Mouse (Mus musculus) forebrain, embryonic 16.5 days (tissue): Measurements from ENCODE around the gene Nrxn3. TPM values are rescaled to one million over a fixed set of nuclear protein-coding genes. Genes with fewer than 3 reads are reported as not detected.
A peak's percentile ranks its signal among the peaks of the same experiment; 100 is the strongest.

Experiments
- ATAC-seq: fragments of 200-750 bp; cut with Nextera tagmentation; 2 replicates; pipeline ENCODE4 v1.8.0; 2017; ENCODE audit warnings: mild to moderate bottlenecking, moderate library complexity
- H3K27ac ChIP-seq: fragments of 300-500 bp; sonication (generic); 2 replicates; pipeline ENCODE4 v1.5.1; 2014; ENCODE audit warnings: low read length, control low read depth
- H3K27me3 ChIP-seq: fragments of 300-500 bp; sonication (generic); replicated peaks from 2 replicates; pipeline ENCODE4 v1.6.1; 2014; ENCODE audit warnings: low read length; ENCODE audit not compliant: control insufficient read depth, insufficient read depth
- H3K36me3 ChIP-seq: fragments of 300-500 bp; sonication (generic); 2 replicates; pipeline ENCODE4 v1.6.1; 2014; ENCODE audit not compliant: control insufficient read depth, insufficient read depth
- H3K4me1 ChIP-seq: fragments of 300-500 bp; sonication (generic); replicated peaks from 2 replicates; pipeline ENCODE4 v1.6.1; 2014; ENCODE audit warnings: low read length; ENCODE audit not compliant: control insufficient read depth, insufficient read depth
- H3K4me2 ChIP-seq: fragments of 300-500 bp; sonication (generic); 2 replicates; pipeline ENCODE4 v1.6.1; 2014; ENCODE audit warnings: mild to moderate bottlenecking, low read length, control low read depth
- H3K4me3 ChIP-seq: fragments of 300-500 bp; sonication (generic); replicated peaks from 2 replicates; pipeline ENCODE4 v1.5.1; 2014; ENCODE audit warnings: mild to moderate bottlenecking, low read length, control low read depth
- H3K9ac ChIP-seq: fragments of 300-500 bp; sonication (generic); replicated peaks from 2 replicates; pipeline ENCODE4 v1.6.1; 2014; ENCODE audit warnings: low read depth, low read length, control low read depth
- H3K9me3 ChIP-seq: fragments of 300-500 bp; sonication (generic); 2 replicates; pipeline ENCODE4 v1.6.1; 2016; ENCODE audit warnings: low read length; ENCODE audit not compliant: control insufficient read depth
- WGBS: fragments of 180-500 bp; shearing (Covaris S2); extraction: QIAGEN DNeasy Blood & Tissue Kit; methylation state at CpG from one replicate; pipeline ENCODE4 v1.1.7; 2014; 5-methylcytosine and 5-hydroxymethylcytosine counted together
- polyA plus RNA-seq: library from polyadenylated mRNA; unstranded; fragments of >200 nt; fragmentation: Nextera tagmentation; extraction: Ambion mirVana; gene quantifications from 2 replicates; pipeline ENCODE4 v1.2.1, GENCODE M21; 2015

Nrxn3 gene
- polyA plus RNA-seq, 1 experiment from 2014 or later, result 117 TPM

DNA sequence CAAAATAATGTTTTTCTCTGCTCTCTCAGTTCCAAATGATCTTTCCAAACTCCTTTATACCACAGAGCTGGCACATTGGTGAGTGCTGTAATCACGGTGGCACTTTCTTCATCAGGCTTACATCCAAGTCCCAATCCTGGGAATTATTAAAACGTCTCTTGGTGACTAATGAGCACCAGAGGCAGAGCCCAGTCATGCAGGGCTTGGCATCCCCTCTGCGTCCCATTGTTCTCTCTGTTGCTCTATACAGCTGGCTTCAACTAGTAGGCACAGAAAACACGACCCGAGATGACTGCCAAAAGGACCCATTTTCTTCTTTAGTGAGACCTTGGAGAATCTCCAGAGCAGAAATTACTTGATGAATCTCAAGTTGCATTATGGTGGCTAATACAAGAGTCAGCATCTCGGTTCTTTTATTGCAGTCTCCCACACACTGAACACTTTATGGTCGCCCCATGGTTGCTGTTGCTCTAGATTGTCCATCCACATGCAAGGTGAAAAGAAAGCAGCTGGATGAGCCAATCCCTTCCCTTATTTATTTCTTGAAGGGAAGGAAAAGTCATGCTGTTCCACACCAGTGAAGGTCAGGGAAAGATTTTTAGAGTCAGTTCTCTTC, 1552.1 kb downstream of the Nrxn3 start:
- H3K4me2 ChIP-seq, result no peak overlapping the region
- ATAC-seq, result peak; percentile 99

GRCm38 (mm10) chr12:90281236-90281635, 1558.6 kb downstream of the Nrxn3 start:
- no peaks in the 10 kb centered on the region; the same call in 1 of the 2 replicates for H3K4me1 ChIP-seq
- H3K27ac ChIP-seq, result no peak overlapping the region
- no peaks in the 10 kb centered on the region for H3K27me3 ChIP-seq
- H3K9me3 ChIP-seq, result no peaks in the 10 kb centered on the region
- WGBS, result 89% methylated on average over 1 of the region's 1 CpGs
- no peak overlapping the region for H3K4me3 ChIP-seq
- H3K36me3 ChIP-seq, result no peaks in the 10 kb centered on the region
- ATAC-seq, result no peak
- H3K9ac ChIP-seq, result no peak overlapping the region
- H3K4me2 ChIP-seq, result no peak overlapping the region

More for the DNA sequence above, 1552.1 kb downstream of the Nrxn3 start:
- Histone ChIP-seq H3K9me3 (no peaks in the 10 kb centered on the region), H3K4me1 (peaks cover 5% of the 10 kb centered on the region), H3K27me3 (no peaks in the 10 kb centered on the region), H3K27ac (no peak overlapping the region), H3K36me3 (no peaks in the 10 kb centered on the region), H3K9ac (no peak overlapping the region), H3K4me3 (no peak overlapping the region)
- WGBS, result 30% methylated on average over 7 of the region's 7 CpGs

- no peaks in the 10 kb centered on the region for H3K27me3 ChIP-seq
- H3K9me3 ChIP-seq, result no peaks in the 10 kb centered on the region
- H3K4me3 ChIP-seq, result no peak overlapping the region
- no peak overlapping the region for H3K27ac ChIP-seq
- no peak overlapping the region for H3K4me2 ChIP-seq
- ATAC-seq, result 0 out of 2 replicates have a peak, but pooled peaks have one; percentile 63
- H3K9ac ChIP-seq, result no peak overlapping the region
- no peaks in the 10 kb centered on the region; the same call in 1 of the 2 replicates for H3K4me1 ChIP-seq
- 23% methylated on average over 5 of the region's 5 CpGs for WGBS
- H3K36me3 ChIP-seq, result no peaks in the 10 kb centered on the region
Measured at GRCm38 (mm10) chr12:90283022-90283421, 1560.3 kb downstream of the Nrxn3 start.

- no peak overlapping the region for H3K9ac ChIP-seq
- WGBS, result 69% methylated on average over 1 of the region's 1 CpGs
- H3K27me3 ChIP-seq, result no peaks in the 10 kb centered on the region
- no peak overlapping the region for H3K27ac ChIP-seq
- H3K4me2 ChIP-seq, result no peak overlapping the region
- no peaks in the 10 kb centered on the region for H3K36me3 ChIP-seq
- H3K4me1 ChIP-seq, result no peaks in the 10 kb centered on the region
- no peaks in the 10 kb centered on the region for H3K9me3 ChIP-seq
- no peak for ATAC-seq
- H3K4me3 ChIP-seq, result no peak overlapping the region
Measured at GRCm38 (mm10) chr12:90302671-90303070, 1580.0 kb downstream of the Nrxn3 start.

DNA sequence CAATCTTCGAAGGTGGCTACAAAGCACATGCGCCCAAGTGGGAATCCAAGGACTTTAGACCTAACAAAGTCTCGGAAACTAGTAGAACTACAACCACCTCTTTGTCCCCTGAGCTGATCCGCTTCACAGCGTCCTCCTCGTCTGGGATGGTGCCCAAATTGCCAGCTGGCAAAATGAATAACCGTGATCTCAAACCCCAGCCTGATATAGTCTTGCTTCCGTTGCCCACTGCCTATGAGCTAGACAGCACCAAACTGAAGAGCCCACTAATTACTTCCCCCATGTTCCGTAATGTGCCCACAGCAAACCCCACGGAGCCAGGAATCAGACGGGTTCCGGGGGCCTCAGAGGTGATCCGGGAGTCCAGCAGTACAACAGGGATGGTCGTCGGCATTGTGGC, 1609.1 kb downstream of the Nrxn3 start:
- H3K9ac ChIP-seq, result no peak overlapping the region
- no peaks in the 10 kb centered on the region for H3K4me1 ChIP-seq
- ATAC-seq, result no peak
- no peak overlapping the region for H3K4me2 ChIP-seq
- H3K27me3 ChIP-seq, result no peaks in the 10 kb centered on the region
- H3K27ac ChIP-seq, result no peak overlapping the region
- WGBS, result 93% methylated on average over 15 of the region's 15 CpGs
- no peaks in the 10 kb centered on the region for H3K36me3 ChIP-seq
- H3K9me3 ChIP-seq, result no peaks in the 10 kb centered on the region
- H3K4me3 ChIP-seq, result no peak overlapping the region

DNA sequence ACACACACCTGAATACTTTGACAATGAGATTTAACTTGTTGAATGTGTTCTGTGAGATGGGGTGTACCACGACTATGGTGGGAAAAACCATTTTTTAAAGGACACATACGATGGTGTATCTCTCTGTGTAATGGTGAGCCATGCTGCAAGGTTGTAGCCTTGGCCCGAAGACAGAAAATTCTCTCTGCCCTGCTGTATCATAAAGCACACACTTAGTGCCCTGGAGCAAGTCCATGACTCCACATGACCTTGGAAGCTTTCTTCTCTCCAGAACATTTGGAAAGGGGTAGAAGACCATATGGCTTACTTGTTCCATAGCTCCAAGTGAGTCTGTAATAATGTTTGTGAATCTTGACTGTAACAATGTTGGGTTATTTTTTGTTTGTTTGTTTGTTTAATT, 1609.8 kb downstream of the Nrxn3 start:
- Histone ChIP-seq H3K27me3 (no peaks in the 10 kb centered on the region), H3K27ac (no peak overlapping the region), H3K4me3 (no peak overlapping the region), H3K9ac (no peak overlapping the region), H3K36me3 (no peaks in the 10 kb centered on the region), H3K4me2 (no peak overlapping the region), H3K9me3 (no peaks in the 10 kb centered on the region), H3K4me1 (no peaks in the 10 kb centered on the region)
- 92% methylated on average over 3 of the region's 3 CpGs for WGBS
- no peak for ATAC-seq

DNA sequence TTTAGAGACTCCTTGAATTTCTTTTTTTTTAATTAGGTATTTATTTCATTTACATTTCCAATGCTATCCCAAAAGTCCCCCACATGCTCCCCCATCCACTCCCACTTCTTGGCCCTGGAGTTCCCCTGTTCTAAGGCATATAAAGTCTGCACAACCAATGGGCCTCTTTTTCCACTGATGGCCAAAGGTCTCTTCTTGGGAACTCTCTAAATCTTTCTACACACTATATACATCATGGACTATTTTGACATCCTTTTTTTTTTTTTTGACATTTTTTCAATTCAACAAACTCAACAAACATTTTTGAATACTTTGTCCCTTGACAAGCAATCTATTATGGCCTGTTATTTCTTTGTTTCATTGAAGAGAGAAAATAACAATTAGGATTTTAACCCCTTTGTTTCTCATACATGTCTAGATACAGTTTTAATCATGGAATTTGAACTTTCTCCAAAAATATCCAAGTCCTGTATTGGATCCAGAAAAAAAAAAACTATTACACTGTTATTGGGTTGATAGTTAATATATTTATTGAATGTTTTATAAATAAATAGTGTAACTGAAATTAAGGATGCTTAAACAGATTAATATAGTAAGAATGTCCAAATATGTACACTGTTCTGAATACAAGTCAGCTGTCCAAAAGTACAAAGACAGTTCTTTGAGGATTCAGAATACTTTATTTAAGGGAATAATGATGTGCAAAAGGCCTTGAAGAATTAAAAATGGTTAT, 1615.0 kb downstream of the Nrxn3 start:
- no peak overlapping the region for H3K4me3 ChIP-seq
- H3K9ac ChIP-seq, result no peak overlapping the region
- H3K27ac ChIP-seq, result no peak overlapping the region
- no peaks in the 10 kb centered on the region for H3K9me3 ChIP-seq
- no peaks in the 10 kb centered on the region for H3K4me1 ChIP-seq
- no peak overlapping the region for H3K4me2 ChIP-seq
- H3K36me3 ChIP-seq, result no peaks in the 10 kb centered on the region
- no peaks in the 10 kb centered on the region for H3K27me3 ChIP-seq
- no peak for ATAC-seq

DNA sequence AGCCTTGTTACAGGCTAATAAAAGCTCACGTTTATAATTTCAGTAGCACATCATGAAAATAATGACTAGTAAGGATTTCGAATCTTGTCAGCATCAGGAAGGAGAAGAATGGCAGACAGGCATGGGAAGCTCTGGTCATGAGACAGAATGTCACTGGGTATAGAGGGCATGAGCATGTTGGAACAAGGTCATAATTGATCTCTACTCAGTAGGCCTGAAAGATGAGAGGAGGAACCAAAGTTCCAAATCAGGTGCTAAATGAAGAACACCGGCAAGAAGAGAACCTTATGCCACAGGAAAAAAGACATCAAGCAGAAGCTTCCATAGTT, 1615.5 kb downstream of the Nrxn3 start:
- Histone ChIP-seq H3K27me3 (no peaks in the 10 kb centered on the region), H3K9me3 (no peaks in the 10 kb centered on the region), H3K36me3 (no peaks in the 10 kb centered on the region), H3K9ac (no peak overlapping the region), H3K4me1 (no peaks in the 10 kb centered on the region), H3K4me3 (no peak overlapping the region), H3K27ac (no peak overlapping the region), H3K4me2 (no peak overlapping the region)
- no peak for ATAC-seq
- WGBS, result 92% methylated on average over 3 of the region's 3 CpGs
